Mouse (Mus musculus): Measurements from ENCODE around the gene Arhgap25.

DNA sequence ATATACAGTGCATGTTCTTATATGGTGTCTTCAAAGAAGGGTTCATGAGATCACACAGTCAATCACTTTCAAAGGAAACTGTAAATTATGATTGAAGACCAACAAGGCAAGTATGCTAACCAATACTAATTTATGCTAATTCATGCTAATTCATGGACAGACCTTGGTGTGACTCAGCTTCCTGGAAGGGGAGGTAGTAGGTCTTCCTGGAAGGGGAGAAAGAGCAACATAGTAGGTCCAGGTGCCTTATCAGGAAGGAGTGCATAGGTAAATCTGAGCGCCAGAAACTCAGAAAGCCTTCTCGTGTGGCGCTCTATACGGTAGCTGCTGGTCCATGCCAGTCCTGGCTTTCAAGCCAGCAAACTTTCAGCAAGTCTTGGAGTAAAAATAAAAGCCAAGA is 8.8 kb downstream of the Arhgap25 start:
- TF ChIP-seq POLR2A (IDR thresholded peaks at IDR 0.05; ENCODE audit: low read depth, low read length) (no peak), CTCF (IDR thresholded peaks at IDR 0.05; ENCODE audit: extremely low read depth, insufficient read length, insufficient replicate concordance, low read depth, low read length) (no peak)
